Mouse (Mus musculus) urinary bladder, postnatal 10 days (tissue): Measurements from ENCODE around the gene Meis2.

ENCODE experiments used
- DNase-seq: peaks from one replicate; pipeline ENCODE4 v3.0.0; 2022; ENCODE audit warnings: low spot score

Gene Meis2

DNA sequence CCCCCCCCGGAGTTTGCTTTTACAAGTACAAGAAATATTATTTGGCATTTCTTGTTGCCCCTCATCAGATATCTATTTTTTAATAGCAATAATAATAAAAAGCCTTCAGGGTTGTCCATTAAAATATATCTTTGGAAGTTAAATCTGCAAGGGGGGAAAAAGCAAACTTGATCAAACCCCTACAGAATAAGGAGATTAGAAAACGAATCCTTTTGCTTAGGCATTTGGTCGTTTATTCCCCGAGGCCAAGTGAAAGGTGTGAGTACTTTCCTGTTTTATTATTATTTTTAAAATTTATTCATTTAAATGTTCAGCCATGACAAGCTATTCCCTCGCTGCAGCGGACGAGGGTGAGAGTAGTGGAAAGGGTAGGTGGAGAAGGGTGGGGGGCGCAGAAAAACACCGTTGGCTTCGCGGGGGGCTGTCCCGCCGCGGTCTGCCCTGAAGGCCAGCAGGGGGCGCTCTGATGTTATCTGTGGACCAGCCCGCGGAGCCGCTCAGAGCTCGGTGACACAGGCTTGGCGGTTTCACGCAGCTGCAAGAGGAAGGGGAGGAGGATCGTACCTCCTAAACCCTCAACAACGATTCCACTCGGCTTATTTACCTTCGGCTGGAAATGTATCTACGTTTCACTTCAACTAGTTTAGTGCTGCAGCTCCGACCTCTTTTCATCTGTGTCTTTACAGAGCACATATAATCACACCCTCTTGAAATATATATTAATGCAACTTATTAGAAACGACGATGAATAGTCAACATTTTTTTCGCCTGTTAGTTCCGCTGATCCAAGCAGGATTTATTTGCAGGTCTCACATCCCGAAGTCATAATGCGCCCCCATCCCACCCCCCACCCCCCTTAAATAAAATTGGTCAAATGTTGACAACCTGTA lies 209.9 kb downstream of the Meis2 start:
- peak; percentile 77 for DNase-seq

DNA sequence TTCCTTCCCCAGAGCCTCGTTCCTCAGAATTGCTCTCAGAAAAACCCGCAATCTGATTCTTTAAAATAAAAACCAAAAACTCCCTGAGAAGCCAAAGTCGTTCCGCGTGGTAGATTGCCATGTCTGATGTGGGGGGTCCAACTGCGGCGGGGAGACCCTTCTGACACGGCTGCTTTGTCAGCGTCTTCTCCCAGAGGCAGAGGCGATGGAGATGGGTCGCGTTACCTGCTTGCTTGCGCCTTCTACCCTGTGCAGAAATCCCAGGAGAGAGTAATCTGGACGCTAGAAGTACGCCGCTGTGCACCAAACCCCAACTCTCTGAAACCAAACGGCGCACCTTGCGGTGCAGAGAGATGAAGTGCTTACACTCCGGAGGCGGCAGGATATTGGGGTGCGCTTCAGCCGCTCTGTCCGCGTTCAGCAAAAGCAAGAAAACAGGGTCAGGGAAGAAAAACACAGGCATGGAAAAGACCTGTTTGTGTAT lies 210.8 kb downstream of the Meis2 start:
- no peak for DNase-seq

DNA sequence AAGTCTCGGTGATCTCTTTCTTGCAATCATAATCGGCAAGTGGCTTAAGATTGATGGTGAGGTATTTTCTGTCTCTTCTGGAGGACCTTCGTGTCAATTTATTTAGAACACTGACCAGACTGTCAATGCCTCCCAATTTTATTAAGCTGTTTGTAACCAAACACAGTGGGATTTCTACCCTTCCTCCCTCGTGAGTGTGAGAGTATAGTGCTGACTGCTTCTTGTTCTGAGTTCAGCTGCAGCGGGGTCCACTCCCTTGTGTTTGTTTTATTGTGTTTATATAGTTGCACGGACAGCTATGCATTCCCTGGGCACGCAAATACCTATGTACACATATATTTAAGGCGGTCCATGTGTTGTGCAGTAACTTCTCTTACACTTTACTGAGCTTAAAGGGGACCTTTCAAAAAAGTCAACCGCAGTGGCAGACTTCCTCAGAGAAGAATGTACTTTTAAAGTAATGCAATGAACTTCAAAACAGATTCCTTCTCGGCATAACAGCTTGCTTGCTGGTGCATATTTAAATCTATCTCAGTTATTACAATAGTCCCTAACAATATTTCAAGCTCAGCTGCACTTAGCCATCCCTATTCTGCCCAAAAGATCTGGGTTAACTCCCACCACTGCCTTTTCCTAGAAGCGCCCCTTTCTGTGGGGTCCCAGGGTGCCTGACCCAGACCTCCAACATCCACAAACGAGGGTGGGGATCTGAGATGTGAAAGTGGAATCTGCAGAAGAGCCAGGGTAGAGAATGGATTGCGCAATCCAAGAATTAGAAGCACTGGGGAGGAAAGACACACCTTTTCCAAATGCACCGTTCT lies 211.4 kb downstream of the Meis2 start:
- no peak for DNase-seq

DNA sequence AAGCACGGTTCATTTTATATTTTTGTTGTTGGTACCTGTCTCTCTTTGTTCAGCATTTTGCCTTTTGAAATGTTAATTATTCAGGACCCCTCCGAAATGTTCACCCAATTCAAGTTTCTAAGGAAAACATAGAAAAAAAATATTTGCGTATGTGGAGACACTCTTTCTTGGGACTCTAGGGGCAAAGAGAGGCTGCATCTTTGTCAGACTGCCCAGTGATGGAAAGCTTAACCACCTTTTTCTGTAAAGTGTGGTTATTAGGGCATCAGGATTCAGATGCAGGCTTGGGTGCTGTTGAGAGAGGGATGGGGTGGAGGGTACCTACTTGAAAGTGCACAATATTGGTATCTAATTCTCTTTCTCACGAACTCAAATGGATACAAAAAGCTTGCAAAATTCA lies 212.4 kb downstream of the Meis2 start:
- no peak for DNase-seq

DNA sequence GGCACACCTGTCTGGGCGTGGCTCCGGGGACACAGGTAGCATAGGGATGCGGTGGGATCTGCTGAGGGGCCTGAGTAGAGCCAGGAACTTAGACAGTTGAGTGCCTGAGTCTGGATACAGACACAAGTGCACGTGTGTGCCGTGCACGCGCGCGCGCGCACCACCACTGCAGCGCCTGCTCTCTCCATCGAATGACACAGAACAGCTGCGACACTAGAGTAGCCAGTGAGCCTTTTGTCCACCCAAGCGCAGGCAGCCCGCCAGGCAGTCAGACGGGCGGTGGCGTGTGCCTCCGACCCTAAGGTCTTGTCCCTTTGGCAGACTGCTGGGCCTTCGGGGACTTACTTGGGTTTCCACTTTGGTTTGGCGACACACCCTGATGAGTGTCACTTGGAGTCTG lies 213.0 kb downstream of the Meis2 start:
- DNase-seq, result no peak

DNA sequence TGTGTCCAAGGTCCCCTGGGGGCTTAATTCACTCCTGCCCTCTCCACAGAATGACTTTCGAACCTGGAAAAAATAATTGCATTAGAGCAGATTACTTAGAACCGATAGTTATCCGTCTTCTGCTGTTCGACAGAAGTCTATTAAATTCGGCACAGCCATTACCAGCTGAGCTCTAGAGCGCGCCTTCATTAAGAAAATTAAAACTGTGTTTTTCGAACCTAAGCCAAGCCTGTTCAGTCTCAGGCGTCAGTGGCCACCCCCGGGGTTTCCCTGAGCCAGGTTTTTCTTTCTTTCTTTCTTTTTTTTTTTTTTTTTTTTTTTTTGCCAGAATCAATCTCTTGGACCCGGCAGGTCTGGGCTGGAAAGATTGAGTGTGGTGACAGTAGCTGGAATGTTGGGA lies 213.5 kb downstream of the Meis2 start:
- DNase-seq, result no peak

DNA sequence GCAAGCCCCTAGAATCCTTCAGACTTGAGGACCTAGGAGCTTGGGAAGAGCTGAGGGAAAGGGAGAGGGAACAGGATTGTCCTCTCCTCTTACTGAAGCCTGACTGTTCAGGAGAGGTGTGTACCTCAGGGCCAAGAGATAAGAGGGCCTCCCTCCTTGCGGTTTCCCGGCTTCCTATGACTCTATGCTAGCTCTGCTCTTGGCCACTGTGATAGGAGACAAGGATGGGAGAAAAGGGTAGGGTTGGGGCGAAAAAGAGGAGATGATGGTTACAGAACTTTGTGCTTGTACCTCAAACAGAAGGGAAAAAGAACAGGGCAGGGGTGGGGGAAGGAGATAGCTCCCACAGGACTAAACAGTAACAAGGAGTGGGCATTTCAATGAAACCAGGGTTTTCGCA lies 214.7 kb downstream of the Meis2 start:
- no peak for DNase-seq

DNA sequence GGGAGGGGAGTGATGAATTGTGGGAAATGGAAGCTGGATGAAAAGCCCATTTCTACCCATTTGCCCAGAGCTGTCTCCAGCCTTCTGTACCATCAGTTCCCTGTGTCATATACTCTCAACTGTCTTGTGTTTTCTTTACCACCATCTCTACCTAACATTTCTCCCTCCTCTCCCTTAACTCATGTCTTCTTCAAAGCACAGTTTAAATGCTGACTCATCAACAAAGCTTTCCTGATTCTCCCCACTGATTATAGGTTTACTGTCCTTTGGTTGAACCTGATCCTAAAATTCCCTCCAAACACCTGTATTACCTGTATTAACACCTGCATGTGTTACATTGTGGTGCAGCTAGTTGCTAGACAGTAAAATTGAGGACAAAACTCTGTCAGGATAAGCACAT lies 222.8 kb downstream of the Meis2 start:
- no peak for DNase-seq

DNA sequence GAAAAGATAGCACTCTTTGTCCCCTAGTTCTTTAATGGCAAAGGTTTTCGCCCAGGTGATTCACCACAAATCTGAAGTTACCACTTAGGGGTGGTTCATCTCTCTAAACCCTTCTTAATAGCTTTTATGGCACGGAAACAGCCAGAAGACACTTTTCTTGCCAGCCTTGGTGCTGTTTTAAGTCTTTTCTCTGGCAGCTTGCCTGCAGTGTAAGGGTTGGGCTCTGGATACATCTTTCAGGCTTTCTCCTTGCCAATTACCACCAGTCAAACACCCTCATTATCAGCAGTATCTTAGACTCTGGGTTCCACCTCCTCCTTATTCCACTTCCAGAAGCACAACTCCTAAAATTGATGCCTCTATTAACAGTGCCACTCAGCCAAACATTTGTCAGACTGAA lies 229.6 kb downstream of the Meis2 start:
- DNase-seq, result no peak

DNA sequence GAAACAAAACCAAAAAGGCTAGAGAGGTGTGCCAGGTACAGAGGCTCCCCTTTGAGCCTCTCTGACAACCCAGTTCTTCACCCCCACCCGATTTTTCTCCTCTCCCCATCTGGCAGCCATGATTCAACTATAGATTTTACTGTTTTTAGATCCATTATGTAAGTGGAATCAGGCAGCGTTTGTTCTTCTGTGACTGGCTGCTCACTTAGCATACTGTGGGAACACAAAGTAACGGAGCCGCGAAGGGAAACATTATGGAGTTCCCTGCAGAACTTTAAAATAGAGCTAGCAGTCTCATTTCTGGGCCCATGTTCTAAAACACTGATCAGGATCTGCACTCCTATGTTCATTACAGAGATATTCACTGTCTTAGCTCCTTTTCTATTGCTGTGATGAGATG lies 243.3 kb downstream of the Meis2 start:
- DNase-seq, result no peak

DNA sequence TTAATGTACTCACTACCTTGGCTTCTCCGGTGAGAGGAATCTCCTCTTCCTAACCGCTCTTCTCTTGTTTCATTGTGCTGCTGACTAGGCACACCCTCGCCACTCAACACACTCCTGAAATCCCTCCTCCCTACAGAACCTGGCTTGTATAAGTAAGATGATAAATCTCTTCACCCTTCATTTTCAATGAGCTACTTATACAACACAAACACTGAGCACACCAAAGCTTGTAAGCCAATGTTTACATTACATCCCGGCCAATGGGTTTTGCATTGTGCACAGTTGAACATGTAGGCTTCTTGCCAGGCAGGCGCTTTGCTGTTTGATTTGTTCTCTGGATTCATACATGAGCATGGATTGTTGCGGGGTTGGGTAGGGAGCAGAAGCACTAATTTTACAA lies 247.7 kb downstream of the Meis2 start:
- no peak for DNase-seq

DNA sequence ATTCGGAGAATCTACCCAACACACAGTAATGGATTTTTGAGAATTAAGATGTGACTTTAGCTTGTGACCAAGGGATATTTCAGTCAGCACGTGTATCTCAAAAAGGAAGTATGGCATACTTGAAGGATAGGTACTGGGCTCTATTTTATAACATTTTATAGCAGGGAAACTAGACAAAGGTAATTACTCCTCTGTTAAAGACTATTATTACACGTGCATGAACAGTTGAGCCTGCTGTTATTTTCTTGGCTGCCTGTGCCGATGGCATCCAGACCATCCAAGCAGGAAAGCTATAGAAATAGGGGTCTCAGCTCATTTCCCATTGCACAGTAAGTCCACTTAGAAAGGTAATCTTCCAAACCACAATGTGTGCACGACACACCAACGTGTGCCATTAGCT lies 251.9 kb downstream of the Meis2 start:
- no peak for DNase-seq

DNA sequence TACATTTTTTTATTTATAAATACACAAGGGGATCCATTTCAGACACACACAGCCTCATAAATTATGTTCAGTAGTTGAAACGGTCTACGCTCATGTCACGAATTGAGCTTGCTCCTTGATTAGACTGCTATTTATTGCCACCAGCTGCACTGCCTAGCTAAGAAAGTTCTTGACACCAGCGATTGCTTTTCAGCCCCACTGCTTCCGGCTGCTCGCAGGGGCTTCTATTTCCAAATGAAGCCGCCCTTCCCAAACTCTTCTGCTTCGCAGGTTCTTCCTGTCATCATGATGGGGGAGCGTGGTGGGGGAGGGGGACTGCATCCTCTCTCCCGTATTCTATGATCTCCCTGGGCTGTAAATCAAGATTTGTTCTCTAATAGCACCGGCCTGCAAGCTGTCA lies 252.3 kb downstream of the Meis2 start:
- DNase-seq, result no peak
